Mouse (Mus musculus) embryonic fibroblast, embryonic 13.5 days (primary cell): Measurements from ENCODE around the gene Myl6b.

Source experiments
- CTCF ChIP-seq: IDR thresholded peaks from 2 replicates; pipeline ENCODE4 v1.5.1; 2011; ENCODE audit warnings: mild to moderate bottlenecking, control low read depth, low read length, moderate library complexity, borderline replicate concordance; ENCODE audit not compliant: insufficient read depth
- POLR2A ChIP-seq: IDR thresholded peaks from 2 replicates; pipeline ENCODE4 v1.6.1; 2011; ENCODE audit warnings: low read depth, mild to moderate bottlenecking, control low read depth, low read length, moderate library complexity

- TF ChIP-seq POLR2A (no peak), CTCF (no peak)
Observed at GRCm38 (mm10) chr10:128516677-128517076, 18.2 kb upstream of the Myl6b start.
